Mouse (Mus musculus) cerebellum, adult 2 months (tissue): ENCODE measurements around the gene 2010111I01Rik. TPM values are rescaled to one million over a fixed set of nuclear protein-coding genes. Genes with fewer than 3 reads are reported as not detected.

Experiments
- DNase-seq, 2 experiments: peaks; one replicate each; pipeline ENCODE4 v3.0.0; 2021
- H3K27ac ChIP-seq: fragments of 200-500 bp; 2 replicates; pipeline ENCODE4 v1.5.1; 2012; ENCODE audit warnings: low read length, control low read depth, inconsistent platforms; ENCODE audit not compliant: insufficient read depth
- H3K27me3 ChIP-seq: fragments of 200-500 bp; 2 replicates; pipeline ENCODE4 v1.6.1; 2012; ENCODE audit warnings: inconsistent platforms, mild to moderate bottlenecking, low read length, moderate library complexity; ENCODE audit not compliant: control insufficient read depth, insufficient read depth
- H3K4me1 ChIP-seq: fragments of 200-500 bp; 2 replicates; pipeline ENCODE4 v1.6.1; 2011; ENCODE audit warnings: low read length; ENCODE audit not compliant: control insufficient read depth, insufficient read depth
- H3K4me3 ChIP-seq: fragments of 200-500 bp; replicated peaks from 2 replicates; pipeline ENCODE3; 2011; ENCODE audit warnings: mild to moderate bottlenecking, low read depth, low read length, control low read depth; ENCODE audit not compliant: insufficient read depth
- CTCF ChIP-seq: fragments of 200-500 bp; IDR thresholded peaks from 2 replicates; pipeline ENCODE4 v1.5.1; 2011; ENCODE audit warnings: low read depth, mild to moderate bottlenecking, control low read depth, low read length, moderate library complexity, borderline replicate concordance; ENCODE audit not compliant: insufficient read depth
- POLR2A ChIP-seq: fragments of 200-500 bp; IDR thresholded peaks from 2 replicates; pipeline ENCODE4 v1.6.1; 2011; ENCODE audit warnings: low read length, control low read depth, borderline replicate concordance; ENCODE audit not compliant: insufficient read depth
- WGBS: fragments of 180-500 bp; shearing (Covaris S2); methylation state at CpG from one replicate; pipeline ENCODE4 v1.1.7; 2018; 5-methylcytosine and 5-hydroxymethylcytosine counted together
- polyA plus RNA-seq: library from polyadenylated mRNA; depleted of rRNA; stranded (reverse); fragments of >200 nt; gene quantifications from 2 replicates; pipeline ENCODE4 v1.2.3, GENCODE M21; 2012

2010111I01Rik gene
- polyA plus RNA-seq, 1 experiment: 126 TPM

DNA sequence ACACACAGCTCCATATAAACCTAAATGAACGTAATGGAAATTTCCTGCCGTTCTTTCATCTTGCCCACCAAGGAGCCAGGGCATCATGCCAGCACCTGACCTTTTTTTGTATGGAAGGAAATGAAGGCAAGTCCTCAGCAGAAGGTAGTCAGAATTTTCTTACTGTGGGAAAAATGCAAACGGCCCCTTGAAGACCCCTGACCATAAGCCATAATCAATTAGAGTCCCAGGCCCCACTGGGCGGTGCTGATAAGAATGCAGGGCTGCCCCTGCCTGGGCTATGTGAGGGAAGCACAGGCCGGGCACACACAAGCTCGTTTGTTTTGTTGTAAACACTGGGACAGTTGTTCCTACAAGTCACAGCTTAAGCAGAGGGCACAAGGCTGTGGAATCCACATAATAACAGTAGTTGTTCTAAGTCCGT is 353.0 kb downstream of the 2010111I01Rik start:
- Histone ChIP-seq H3K27me3 (no peaks in the 10 kb centered on the region), H3K4me1 (peaks cover 18% of the 10 kb centered on the region), H3K4me3 (no peak overlapping the region), H3K27ac (peak overlapping the region; percentile 17; the same call in 1 of the 2 replicates)
- TF ChIP-seq CTCF: no peak
- no peak for TF ChIP-seq POLR2A
- peak; percentile 64 to 70 for DNase-seq
- 36% methylated on average over 7 of the region's 7 CpGs for WGBS

GRCm38 (mm10) chr13:63319814-63320213 is 355.1 kb downstream of the 2010111I01Rik start:
- WGBS: 86% methylated on average over 7 of the region's 7 CpGs
- Histone ChIP-seq H3K4me3 (no peak overlapping the region), H3K4me1 (peaks cover 14% of the 10 kb centered on the region), H3K27ac (no peak overlapping the region), H3K27me3 (no peaks in the 10 kb centered on the region)
- DNase-seq: no peak
- TF ChIP-seq POLR2A (no peak), CTCF (no peak)

- Histone ChIP-seq H3K27me3 (no peaks in the 10 kb centered on the region), H3K27ac (no peak overlapping the region), H3K4me3 (no peak overlapping the region), H3K4me1 (peaks cover 14% of the 10 kb centered on the region)
- no peak for DNase-seq
- no peak for TF ChIP-seq POLR2A
- TF ChIP-seq CTCF: no peak
- 79% methylated on average over 5 of the region's 5 CpGs for WGBS
Observed at GRCm38 (mm10) chr13:63321689-63322088, 357.0 kb downstream of the 2010111I01Rik start.

DNA sequence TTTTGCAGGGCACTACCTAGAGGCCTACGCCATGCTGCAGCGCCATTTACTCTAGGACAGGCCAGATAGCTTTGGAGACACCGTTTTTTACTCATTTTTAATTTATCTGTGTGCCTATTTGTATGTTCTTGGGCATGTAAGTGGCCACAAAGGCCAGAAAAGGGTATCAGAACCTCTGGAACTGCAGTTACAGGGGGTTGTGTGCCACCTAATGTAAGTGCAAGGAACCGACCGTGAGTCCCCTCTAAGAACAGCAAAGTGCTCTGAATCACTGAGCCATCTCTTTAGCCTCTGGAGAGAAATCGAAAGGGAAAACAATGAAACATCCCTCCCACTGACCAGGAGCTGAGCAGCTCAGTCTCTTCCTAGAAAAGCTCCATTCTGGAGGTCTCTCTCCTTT is 358.1 kb downstream of the 2010111I01Rik start:
- Histone ChIP-seq H3K4me1 (peaks cover 5% of the 10 kb centered on the region), H3K27me3 (no peaks in the 10 kb centered on the region), H3K4me3 (no peak overlapping the region), H3K27ac (0 out of 2 replicates have a peak overlapping the region, but pooled peaks have one; percentile 31)
- WGBS: 82% methylated on average over 6 of the region's 6 CpGs
- DNase-seq: no peak
- TF ChIP-seq POLR2A (no peak), CTCF (no peak)

DNA sequence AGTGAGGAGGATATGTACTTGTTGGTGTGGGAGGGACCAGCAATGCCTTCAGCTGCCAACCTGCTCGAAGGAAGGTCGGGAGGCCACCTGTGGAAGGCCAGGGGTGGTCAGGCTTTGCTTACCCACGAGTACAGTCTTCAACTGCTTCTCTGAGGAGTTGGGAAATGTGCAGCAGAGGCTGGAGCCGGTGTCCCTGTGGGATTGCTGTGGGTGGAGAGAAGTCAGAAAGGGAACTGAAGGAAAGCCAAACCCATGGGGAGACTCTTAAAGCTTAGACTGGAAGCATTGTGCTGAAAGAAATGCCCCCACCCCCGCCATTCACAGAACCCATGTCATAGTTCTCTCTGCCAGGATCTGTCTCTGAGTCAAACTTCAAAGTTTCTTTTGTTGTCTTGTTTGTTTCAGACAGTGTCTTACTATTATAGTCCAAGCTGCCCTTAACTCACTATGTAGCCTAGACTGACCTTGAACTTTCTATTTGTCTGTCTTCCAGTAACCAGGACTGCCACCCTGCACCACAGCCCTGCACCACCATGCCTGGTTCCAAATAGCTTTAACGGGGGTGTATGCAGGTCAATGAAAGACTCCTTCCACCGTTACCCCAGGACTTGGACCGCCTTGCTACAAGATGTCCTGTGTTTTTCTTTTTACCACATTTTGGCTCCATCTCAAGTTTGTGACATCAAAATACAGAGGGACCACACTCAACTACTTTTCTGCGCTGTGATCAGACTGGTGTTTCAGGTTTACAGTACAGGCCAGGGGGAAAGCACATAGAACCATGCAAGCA is 358.8 kb downstream of the 2010111I01Rik start:
- DNase-seq: no peak
- H3K27me3 ChIP-seq: no peaks in the 10 kb centered on the region
- 52% methylated on average over 9 of the region's 9 CpGs for WGBS

DNA sequence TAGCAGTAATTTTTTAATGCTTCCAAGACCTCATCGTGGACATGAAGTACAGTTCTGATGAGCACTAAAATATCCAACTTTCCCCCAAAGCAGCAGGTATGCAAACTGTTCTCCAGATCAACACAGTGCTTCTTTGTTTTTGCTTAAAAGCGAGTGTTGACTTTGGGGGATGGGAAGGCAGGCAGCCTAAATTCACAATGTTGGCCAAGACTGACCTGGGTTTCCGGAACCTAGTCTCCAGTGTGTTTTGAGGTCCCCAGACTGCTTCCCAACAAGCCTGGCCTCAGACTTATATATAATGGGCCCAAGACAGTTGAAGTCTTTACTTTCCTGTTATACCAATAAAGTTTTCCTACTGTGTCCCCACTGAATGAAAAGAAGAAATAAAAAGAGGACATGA is 359.6 kb downstream of the 2010111I01Rik start:
- Histone ChIP-seq H3K4me3 (no peak overlapping the region), H3K27ac (no peak overlapping the region), H3K27me3 (no peaks in the 10 kb centered on the region), H3K4me1 (no peaks in the 10 kb centered on the region)
- WGBS: 78% methylated on average over 3 of the region's 3 CpGs
- no peak for DNase-seq
- TF ChIP-seq POLR2A: no peak
- TF ChIP-seq CTCF: no peak

More for the DNA sequence above, 358.8 kb downstream of the 2010111I01Rik start:
- no peak for TF ChIP-seq POLR2A
- TF ChIP-seq CTCF: no peak
- Histone ChIP-seq H3K4me3 (no peak overlapping the region), H3K4me1 (no peaks in the 10 kb centered on the region; the same call in 1 of the 2 replicates), H3K27ac (peak overlapping the region; percentile 46; the same call in 1 of the 2 replicates)

- 77% methylated on average over 10 of the region's 10 CpGs for WGBS
- TF ChIP-seq POLR2A: no peak
- TF ChIP-seq CTCF: no peak
Observed at GRCm38 (mm10) chr13:63324978-63325848, 360.5 kb downstream of the 2010111I01Rik start.

GRCm38 (mm10) chr13:63326015-63326414 is 361.3 kb downstream of the 2010111I01Rik start:
- Histone ChIP-seq H3K27me3 (no peaks in the 10 kb centered on the region), H3K27ac (no peak overlapping the region), H3K4me3 (no peak overlapping the region), H3K4me1 (0 out of 2 replicates have a peak, but pooled peaks cover 3% of the 10 kb centered on the region)
- 77% methylated on average over 2 of the region's 2 CpGs for WGBS
- no peak for DNase-seq
- TF ChIP-seq POLR2A: no peak
- no peak for TF ChIP-seq CTCF

More at GRCm38 (mm10) chr13:63324978-63325848, 360.5 kb downstream of the 2010111I01Rik start:
- Histone ChIP-seq H3K27me3 (no peaks in the 10 kb centered on the region), H3K27ac (peak overlapping the region; percentile 34; the same call in 1 of the 2 replicates), H3K4me3 (no peak overlapping the region), H3K4me1 (no peaks in the 10 kb centered on the region)
- no peak for DNase-seq
